Mouse (Mus musculus) limb, embryonic 13.5 days (tissue): ENCODE measurements at regions not wholly inside any gene's neighbourhood (a gene's known extent, or its start where the extent isn't known, plus 50 kb on each side); places are given as distances from the start of the nearest gene placed in this dataset.

ENCODE experiments used
- ATAC-seq: fragments of 200-750 bp; cut with Nextera tagmentation; 2 replicates; pipeline ENCODE4 v1.8.0; 2017; ENCODE audit warnings: low read depth, moderate number of reproducible peaks, moderate TSS enrichment; ENCODE audit not compliant: low FRiP score
- H3K27ac ChIP-seq: fragments of 300-500 bp; sonication (generic); 2 replicates; pipeline ENCODE4 v1.5.1; 2015; ENCODE audit warnings: inconsistent platforms, mild to moderate bottlenecking, moderate library complexity
- H3K27me3 ChIP-seq: fragments of 300-500 bp; sonication (generic); 2 replicates; pipeline ENCODE4 v1.6.1; 2015; ENCODE audit warnings: mild to moderate bottlenecking, inconsistent platforms
- H3K36me3 ChIP-seq: fragments of 300-500 bp; sonication (generic); 2 replicates; pipeline ENCODE4 v1.6.1; 2015; ENCODE audit warnings: inconsistent platforms, mild to moderate bottlenecking, moderate library complexity
- H3K4me1 ChIP-seq: fragments of 300-500 bp; sonication (generic); 2 replicates; pipeline ENCODE4 v1.6.1; 2015; ENCODE audit warnings: inconsistent platforms
- H3K4me2 ChIP-seq: fragments of 300-500 bp; sonication (generic); replicated peaks from 2 replicates; pipeline ENCODE4 v1.6.1; 2015; ENCODE audit warnings: inconsistent platforms, mild to moderate bottlenecking, moderate library complexity
- H3K4me3 ChIP-seq: fragments of 300-500 bp; sonication (generic); 2 replicates; pipeline ENCODE4 v1.5.1; 2015; ENCODE audit warnings: moderate library complexity, mild to moderate bottlenecking, inconsistent platforms
- H3K9ac ChIP-seq: fragments of 300-500 bp; sonication (generic); 2 replicates; pipeline ENCODE4 v1.6.1; 2015; ENCODE audit warnings: mild to moderate bottlenecking, inconsistent platforms
- H3K9me3 ChIP-seq: fragments of 300-500 bp; sonication (generic); 2 replicates; pipeline ENCODE4 v1.6.1; 2016; ENCODE audit warnings: inconsistent platforms
- WGBS: fragments of 180-500 bp; shearing (Covaris S2); methylation state at CpG from one replicate; pipeline ENCODE4 v1.1.7; 2015; 5-methylcytosine and 5-hydroxymethylcytosine counted together

DNA sequence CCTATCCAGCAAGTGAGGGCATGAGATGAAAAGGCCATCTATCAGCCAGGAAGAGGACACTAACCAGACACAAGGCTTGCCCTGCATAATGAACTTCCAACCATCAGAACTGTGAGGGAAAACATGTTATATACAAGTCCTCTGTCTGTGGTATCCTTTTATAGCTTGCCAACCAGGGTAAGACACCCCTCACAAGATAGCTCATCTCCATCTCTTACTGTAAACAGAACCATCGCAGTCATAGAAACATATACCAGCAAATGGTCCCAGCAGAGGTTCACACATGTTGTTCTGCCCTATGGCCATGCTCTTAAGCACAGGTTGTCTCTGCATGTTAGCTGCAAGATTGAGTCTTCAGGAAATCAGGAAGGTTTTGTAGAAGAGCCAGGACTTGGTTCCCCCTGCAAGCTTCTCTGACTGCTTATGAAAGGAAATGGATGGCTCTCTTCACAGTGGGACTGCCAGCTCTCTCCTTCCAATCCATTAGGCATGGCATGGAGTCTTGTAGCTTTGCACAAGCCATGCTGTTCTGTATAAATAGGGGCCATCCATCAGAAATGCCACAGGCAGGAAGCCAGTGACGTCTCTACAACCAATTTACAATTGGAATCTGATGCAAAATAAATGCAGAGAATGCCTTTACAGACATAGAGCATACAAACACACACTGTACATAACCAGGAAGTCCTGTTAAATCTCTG, 1514.0 kb upstream of the Lrrc6 start:
- no peak overlapping the region for H3K4me3 ChIP-seq
- no peaks in the 10 kb centered on the region for H3K36me3 ChIP-seq
- H3K27me3 ChIP-seq, result no peaks in the 10 kb centered on the region
- no peak overlapping the region for H3K27ac ChIP-seq
- no peak for ATAC-seq
- peaks cover 9% of the 10 kb centered on the region for H3K4me1 ChIP-seq
- WGBS, result 56% methylated on average over 2 of the region's 2 CpGs
- H3K9ac ChIP-seq, result no peak overlapping the region
- no peaks in the 10 kb centered on the region for H3K9me3 ChIP-seq
- no peak overlapping the region for H3K4me2 ChIP-seq

DNA sequence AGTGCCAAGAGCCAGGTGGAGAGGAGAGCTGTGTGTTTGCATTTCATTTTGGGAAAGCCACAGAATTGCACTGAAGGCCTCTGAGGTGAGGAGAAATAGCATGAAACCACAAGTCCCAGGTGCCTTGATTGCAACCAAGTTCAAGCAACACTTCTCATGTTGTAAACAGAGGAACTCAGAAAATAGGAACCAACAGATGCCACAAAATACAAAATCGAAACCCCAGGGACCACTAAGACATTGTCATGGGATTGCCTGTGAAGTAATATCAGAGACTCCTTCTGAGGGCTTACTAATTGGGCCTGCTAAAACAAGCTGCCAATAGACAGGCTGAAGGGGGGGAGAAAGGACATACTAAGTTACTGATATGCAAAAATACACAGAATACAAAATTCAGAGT, 1510.5 kb upstream of the Lrrc6 start:
- Histone ChIP-seq H3K9me3 (no peaks in the 10 kb centered on the region), H3K4me1 (peaks cover 15% of the 10 kb centered on the region), H3K27ac (no peak overlapping the region), H3K36me3 (no peaks in the 10 kb centered on the region), H3K4me2 (no peak overlapping the region), H3K27me3 (no peaks in the 10 kb centered on the region), H3K9ac (no peak overlapping the region), H3K4me3 (no peak overlapping the region)
- ATAC-seq, result no peak
- 82% methylated on average over 1 of the region's 1 CpGs for WGBS

DNA sequence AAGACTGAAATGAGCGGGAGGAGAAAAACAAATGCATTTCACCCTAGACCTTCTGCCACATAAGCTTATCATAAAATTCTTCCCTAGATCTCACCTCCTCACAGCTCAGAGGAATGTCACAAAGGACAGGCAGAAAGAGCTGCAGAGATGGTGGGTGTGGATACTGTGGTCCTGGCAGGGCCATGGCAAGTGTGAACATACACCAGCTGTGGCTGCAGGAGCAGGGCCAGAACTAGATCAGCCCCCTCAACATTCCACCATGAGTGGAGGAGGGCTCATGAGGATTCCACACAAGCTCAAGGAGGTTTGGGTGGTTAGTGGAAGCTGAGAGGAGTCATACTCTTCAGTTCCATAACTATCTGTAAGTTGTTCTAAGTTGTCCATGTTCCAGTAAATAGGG, 1509.5 kb upstream of the Lrrc6 start:
- H3K9ac ChIP-seq, result no peak overlapping the region
- ATAC-seq, result no peak
- no peak overlapping the region for H3K4me3 ChIP-seq
- H3K4me2 ChIP-seq, result no peak overlapping the region
- 87% methylated on average over 1 of the region's 1 CpGs for WGBS
- H3K27me3 ChIP-seq, result no peaks in the 10 kb centered on the region
- no peaks in the 10 kb centered on the region for H3K36me3 ChIP-seq
- H3K4me1 ChIP-seq, result peaks cover 15% of the 10 kb centered on the region
- H3K27ac ChIP-seq, result no peak overlapping the region
- no peaks in the 10 kb centered on the region for H3K9me3 ChIP-seq

DNA sequence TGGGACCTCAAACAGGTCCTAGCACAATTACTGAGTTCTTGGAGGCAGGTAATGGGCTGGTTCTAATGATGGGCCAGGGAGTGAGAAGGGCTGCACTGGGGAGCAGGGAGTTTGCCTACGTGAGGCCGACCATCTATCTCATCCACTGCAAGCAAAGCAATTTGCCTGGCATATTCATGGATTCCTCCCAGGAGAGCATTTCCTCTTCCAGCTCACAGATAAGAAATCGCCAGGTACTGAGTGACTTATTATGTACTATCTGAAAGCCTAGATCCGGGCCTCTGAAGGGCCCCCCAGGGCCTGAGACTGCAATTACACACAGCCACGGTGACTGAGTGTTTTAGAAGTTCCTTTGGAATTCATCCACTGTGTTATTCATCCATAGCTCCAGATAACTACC, 1504.1 kb upstream of the Lrrc6 start:
- 56% methylated on average over 5 of the region's 5 CpGs for whole genome bisulfite sequencing

DNA sequence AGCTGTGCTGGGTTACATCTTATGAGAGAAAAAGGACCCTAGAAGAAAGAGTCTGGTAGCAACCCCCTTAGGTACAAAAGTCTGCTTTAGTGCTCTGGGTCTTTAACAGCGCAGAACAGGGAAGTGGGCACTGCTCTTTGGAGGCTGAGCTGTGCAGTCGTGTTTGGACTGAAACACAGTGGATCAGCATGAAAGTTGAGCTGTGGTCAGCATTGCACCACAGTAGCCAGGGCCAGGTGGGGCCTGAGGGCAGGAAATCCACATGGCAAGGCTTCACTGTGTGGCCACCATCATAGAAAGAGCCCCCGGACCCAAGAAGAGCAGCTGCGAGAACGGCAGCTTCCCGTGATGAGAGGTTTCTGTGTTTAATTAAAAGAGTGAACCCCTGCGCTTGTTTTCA, 1495.8 kb upstream of the Lrrc6 start:
- H3K4me2 ChIP-seq, result no peak overlapping the region
- H3K36me3 ChIP-seq, result no peaks in the 10 kb centered on the region
- WGBS, result 26% methylated on average over 7 of the region's 7 CpGs
- no peak for ATAC-seq
- no peak overlapping the region for H3K9ac ChIP-seq
- H3K9me3 ChIP-seq, result no peaks in the 10 kb centered on the region
- H3K27ac ChIP-seq, result no peak overlapping the region
- no peaks in the 10 kb centered on the region for H3K4me1 ChIP-seq
- H3K27me3 ChIP-seq, result no peaks in the 10 kb centered on the region
- no peak overlapping the region for H3K4me3 ChIP-seq

More for the DNA sequence above, 1504.1 kb upstream of the Lrrc6 start:
- ATAC-seq, result no peak
- Histone ChIP-seq H3K4me2 (no peak overlapping the region), H3K9me3 (no peaks in the 10 kb centered on the region), H3K27ac (no peak overlapping the region), H3K4me3 (no peak overlapping the region), H3K9ac (no peak overlapping the region), H3K27me3 (no peaks in the 10 kb centered on the region), H3K4me1 (0 out of 2 replicates have a peak, but pooled peaks cover 6% of the 10 kb centered on the region), H3K36me3 (no peaks in the 10 kb centered on the region)

DNA sequence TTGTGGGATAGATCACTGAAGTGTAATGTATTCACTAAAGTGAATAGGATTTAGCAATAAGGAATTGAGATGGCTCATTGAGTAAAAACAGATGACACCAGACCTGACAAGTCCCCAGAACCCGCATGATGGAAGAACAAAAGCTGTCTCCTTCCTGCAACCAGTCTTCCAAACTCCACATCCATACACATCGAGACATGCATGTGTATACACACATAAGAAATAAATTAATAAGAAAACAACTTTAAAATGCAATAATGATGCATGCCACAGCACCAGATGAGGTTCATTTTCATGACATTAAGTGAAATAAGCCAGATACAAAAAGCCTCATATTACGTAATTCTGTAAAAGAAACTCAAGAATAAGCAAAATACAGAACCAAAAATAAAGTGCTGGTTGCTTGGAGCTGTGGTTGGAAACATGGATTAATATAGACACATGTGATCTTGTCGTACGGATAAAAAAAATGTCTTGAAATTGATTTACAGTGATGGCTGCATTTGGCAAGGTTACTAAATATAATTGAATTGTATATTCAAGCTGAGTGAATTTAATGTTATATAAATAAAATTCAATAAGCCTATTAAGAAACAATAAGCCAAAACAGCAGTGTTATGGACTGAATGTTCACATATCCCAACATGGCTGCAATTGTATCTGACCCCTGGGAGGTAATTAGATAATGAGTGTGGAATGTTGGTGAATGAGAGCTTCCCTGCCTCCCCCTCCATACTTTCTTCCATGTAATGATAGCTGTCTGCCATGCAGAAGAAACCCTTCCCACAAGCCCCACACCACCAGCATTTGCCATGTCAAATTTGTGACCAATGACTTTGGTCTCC, 1488.9 kb upstream of the Lrrc6 start:
- Histone ChIP-seq H3K4me3 (no peak overlapping the region), H3K4me2 (no peak overlapping the region), H3K27ac (no peak overlapping the region), H3K36me3 (no peaks in the 10 kb centered on the region), H3K9ac (no peak overlapping the region), H3K9me3 (no peaks in the 10 kb centered on the region), H3K4me1 (no peaks in the 10 kb centered on the region), H3K27me3 (no peaks in the 10 kb centered on the region)
- no peak for ATAC-seq
- WGBS, result 83% methylated on average over 5 of the region's 5 CpGs

DNA sequence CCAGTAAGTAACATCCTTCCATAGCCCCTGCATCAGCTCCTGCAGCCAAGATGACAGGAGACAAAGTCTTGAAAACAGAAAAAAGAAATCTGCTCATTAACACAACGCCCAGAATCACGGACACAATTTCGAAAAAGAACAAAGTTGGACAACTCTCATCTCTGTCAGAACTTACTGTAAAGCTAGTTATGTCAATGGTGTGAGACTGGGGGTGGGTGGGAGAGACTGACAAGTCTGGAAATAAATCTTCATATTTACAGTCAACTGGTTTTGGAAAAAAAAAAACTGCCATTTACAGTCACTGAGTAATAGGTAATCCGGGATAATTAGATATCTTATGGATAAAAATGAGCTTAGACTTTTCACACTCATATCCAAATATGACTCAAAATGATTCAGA, 1487.2 kb upstream of the Lrrc6 start:
- H3K4me1 ChIP-seq, result no peaks in the 10 kb centered on the region
- no peak overlapping the region for H3K4me3 ChIP-seq
- ATAC-seq, result no peak
- no peak overlapping the region for H3K9ac ChIP-seq
- H3K4me2 ChIP-seq, result no peak overlapping the region
- no peak overlapping the region for H3K27ac ChIP-seq
- 94% methylated on average over 4 of the region's 4 CpGs for WGBS
- H3K27me3 ChIP-seq, result no peaks in the 10 kb centered on the region
- no peaks in the 10 kb centered on the region for H3K36me3 ChIP-seq
- no peaks in the 10 kb centered on the region for H3K9me3 ChIP-seq

DNA sequence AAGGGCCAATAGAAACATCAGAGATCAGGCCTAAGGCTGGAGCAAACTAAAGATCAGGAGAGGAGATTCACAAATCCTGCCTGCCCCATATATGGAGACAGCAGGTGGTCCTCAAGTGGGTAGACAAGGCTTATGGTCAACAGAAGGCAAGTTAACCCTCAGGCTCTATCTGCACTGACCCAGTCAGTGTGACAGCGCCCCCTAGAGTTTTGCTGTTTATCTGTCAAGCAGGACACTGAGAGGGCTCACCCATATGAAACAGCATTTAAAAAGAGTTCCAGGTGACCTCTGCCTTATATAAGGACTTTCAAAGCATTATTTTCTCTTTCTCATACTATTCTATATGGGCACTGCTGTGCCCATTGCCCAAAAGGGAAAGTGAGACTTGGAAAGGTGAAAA, 1482.5 kb upstream of the Lrrc6 start:
- WGBS, result 34% methylated on average over 1 of the region's 1 CpGs
- H3K36me3 ChIP-seq, result no peaks in the 10 kb centered on the region
- no peak overlapping the region for H3K4me3 ChIP-seq
- no peaks in the 10 kb centered on the region for H3K4me1 ChIP-seq
- no peak overlapping the region for H3K9ac ChIP-seq
- H3K27me3 ChIP-seq, result no peaks in the 10 kb centered on the region
- H3K4me2 ChIP-seq, result no peak overlapping the region
- no peak overlapping the region for H3K27ac ChIP-seq
- ATAC-seq, result no peak
- no peaks in the 10 kb centered on the region for H3K9me3 ChIP-seq

DNA sequence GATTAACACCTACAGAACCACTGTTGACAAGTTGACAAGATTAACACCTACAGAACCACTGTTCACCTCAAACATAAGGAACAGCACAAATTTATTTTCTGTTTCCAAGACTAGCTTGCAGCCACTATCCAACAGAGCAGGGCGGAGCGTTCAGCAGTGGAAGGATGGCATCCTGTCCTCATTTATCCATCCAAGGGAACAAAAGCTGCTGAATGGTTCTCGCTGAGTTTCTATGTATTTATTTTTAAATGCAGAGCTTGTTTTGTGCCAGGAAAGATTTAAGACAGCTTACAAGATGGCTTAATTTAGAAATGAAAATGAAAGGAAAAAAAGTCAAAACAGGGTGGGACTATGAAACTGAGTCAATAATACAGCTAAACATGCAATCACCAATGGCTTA, 1481.2 kb upstream of the Lrrc6 start:
- Histone ChIP-seq H3K4me3 (no peak overlapping the region), H3K9me3 (no peaks in the 10 kb centered on the region), H3K27ac (no peak overlapping the region), H3K4me1 (no peaks in the 10 kb centered on the region), H3K4me2 (no peak overlapping the region), H3K27me3 (no peaks in the 10 kb centered on the region), H3K9ac (no peak overlapping the region), H3K36me3 (no peaks in the 10 kb centered on the region)
- no peak for ATAC-seq
- 94% methylated on average over 3 of the region's 3 CpGs for WGBS

DNA sequence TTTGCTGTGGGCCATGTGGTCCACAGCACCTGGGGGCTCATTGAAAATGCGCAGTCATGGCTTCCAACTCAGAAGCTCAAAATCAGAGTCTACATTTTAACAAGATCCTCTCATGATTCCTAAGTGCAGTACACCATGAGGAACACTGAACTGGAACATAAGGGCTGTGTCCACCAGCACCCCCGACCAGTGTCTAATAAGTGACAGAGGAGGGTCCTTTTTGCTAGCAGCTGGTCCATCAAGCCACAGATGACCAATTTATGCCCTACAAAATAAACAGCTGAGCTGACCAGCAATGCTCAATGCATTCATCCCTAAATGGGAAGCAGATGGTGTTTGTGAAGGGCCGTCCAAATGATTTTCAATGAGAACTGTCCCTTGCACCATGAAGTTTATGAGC, 1478.7 kb upstream of the Lrrc6 start:
- H3K27me3 ChIP-seq, result no peaks in the 10 kb centered on the region
- ATAC-seq, result no peak; the same call in 1 of the 2 replicates
- H3K4me1 ChIP-seq, result no peaks in the 10 kb centered on the region
- H3K36me3 ChIP-seq, result no peaks in the 10 kb centered on the region
- no peak overlapping the region for H3K4me2 ChIP-seq
- no peak overlapping the region for H3K4me3 ChIP-seq
- no peak overlapping the region for H3K9ac ChIP-seq
- H3K9me3 ChIP-seq, result no peaks in the 10 kb centered on the region
- H3K27ac ChIP-seq, result no peak overlapping the region
- 52% methylated on average over 3 of the region's 3 CpGs for WGBS

DNA sequence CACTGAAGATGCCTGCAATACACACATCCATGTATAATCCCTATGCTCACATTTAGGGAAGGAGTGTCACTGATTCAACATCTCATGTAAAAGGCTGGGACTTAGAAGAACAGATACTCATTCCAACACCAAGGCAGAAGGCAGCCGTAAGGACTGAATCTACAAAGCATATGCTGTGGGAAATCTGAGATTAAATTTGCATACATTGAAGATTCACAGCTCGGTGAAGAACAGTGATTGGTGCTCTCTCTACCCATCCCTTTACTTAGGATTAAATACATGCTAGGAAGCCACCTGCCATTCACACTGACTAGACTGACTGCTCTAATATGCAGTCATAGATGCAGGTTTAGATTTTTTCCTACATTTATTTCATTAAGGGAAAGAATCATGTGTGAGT, 1476.5 kb upstream of the Lrrc6 start:
- no peaks in the 10 kb centered on the region for H3K36me3 ChIP-seq
- H3K4me1 ChIP-seq, result no peaks in the 10 kb centered on the region
- no peak overlapping the region for H3K27ac ChIP-seq
- H3K4me2 ChIP-seq, result no peak overlapping the region
- no peaks in the 10 kb centered on the region for H3K9me3 ChIP-seq
- no peak overlapping the region for H3K9ac ChIP-seq
- no peaks in the 10 kb centered on the region for H3K27me3 ChIP-seq
- WGBS, result 92% methylated on average over 2 of the region's 2 CpGs
- no peak overlapping the region for H3K4me3 ChIP-seq
- ATAC-seq, result no peak

DNA sequence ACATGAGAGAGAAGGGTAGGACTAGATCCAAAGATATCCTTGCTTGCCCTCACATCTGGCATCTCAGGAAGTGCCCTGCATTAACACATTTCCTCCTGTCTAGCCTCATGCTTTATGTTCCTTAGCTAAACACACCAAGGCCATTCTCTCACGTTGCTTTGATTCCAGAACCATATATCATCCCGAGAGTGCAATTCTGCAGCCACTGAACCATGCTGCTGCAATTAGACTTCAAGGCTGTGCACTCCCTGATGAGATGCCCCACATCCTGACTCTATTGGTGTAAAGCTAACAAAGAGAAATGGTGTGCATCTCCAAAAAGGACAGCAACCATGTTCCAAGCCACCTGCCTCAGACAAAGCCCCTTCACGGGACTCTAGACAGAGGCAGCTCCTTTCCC, 1471.3 kb upstream of the Lrrc6 start:
- H3K9me3 ChIP-seq, result no peaks in the 10 kb centered on the region
- 24% methylated on average over 3 of the region's 3 CpGs for WGBS
- H3K4me1 ChIP-seq, result no peaks in the 10 kb centered on the region
- no peak overlapping the region for H3K27ac ChIP-seq
- H3K27me3 ChIP-seq, result no peaks in the 10 kb centered on the region
- no peak for ATAC-seq
- H3K4me3 ChIP-seq, result no peak overlapping the region
- no peaks in the 10 kb centered on the region for H3K36me3 ChIP-seq
- no peak overlapping the region for H3K4me2 ChIP-seq
- H3K9ac ChIP-seq, result no peak overlapping the region

DNA sequence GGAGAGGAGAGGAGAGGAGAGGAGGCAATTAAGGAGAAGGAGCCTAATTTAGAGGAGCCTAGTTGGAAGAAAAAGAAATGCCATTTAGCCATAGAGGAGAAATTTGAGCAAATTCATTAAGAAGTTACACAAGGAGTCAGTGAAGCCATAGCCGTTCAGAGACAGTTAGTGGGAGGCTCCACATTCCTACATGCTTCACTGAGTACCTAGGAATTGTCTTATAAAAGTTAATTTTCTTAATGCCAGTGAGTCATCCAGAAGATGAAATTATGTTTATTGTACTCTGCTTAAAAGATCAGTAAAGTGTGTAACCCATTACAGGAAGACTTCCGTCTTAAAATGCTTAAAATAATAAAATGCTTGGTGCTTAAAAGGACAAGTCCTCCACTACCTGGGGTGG, 1453.5 kb upstream of the Lrrc6 start:
- Histone ChIP-seq H3K4me2 (no peak overlapping the region), H3K27ac (no peak overlapping the region), H3K9me3 (no peaks in the 10 kb centered on the region), H3K4me3 (no peak overlapping the region), H3K4me1 (no peaks in the 10 kb centered on the region), H3K36me3 (no peaks in the 10 kb centered on the region), H3K9ac (no peak overlapping the region), H3K27me3 (no peaks in the 10 kb centered on the region)
- no peak for ATAC-seq
- 42% methylated on average over 2 of the region's 2 CpGs for WGBS
